Mouse (Mus musculus) frontal cortex, postnatal 25 days (tissue): ENCODE measurements at regions not wholly inside any gene's neighbourhood (a gene's known extent, or its start where the extent isn't known, plus 50 kb on each side); places are given as distances from the start of the nearest gene placed in this dataset.
A peak's percentile ranks its signal among the peaks of the same experiment; 100 is the strongest.

Experiments used
- DNase-seq, 2 experiments: peaks; one replicate each; pipeline ENCODE4 v3.0.0; 2022; ENCODE audit warnings: low spot score in 2 of 2

GRCm38 (mm10) chr3:27815201-27815695 lies 80.9 kb downstream of the Tmem212 start:
- no peak for DNase-seq

- DNase-seq = no peak
These were observed 91.9 kb downstream of the Tmem212 start for GRCm38 (mm10) chr3:27804271-27804670.

DNA sequence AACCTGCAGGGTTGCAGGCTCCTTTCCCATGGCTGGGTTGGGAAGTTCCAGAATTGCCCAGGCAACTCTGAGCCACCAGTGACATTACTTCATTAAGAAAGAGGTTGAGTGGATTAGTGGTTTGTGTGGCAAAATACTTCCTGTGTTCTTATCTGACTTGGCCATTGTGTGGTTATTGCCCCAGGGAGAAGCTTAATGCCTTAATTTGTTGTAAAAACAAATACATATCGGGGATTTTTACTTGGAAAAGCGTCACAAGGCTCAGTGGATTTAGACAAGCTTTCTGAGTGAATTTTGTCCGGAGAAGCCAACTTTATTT lies 80.5 kb upstream of the Fndc3b start:
- DNase-seq = no peak

- no peak for DNase-seq
These were observed 80.0 kb upstream of the Fndc3b start for GRCm38 (mm10) chr3:27790932-27791632.

DNA sequence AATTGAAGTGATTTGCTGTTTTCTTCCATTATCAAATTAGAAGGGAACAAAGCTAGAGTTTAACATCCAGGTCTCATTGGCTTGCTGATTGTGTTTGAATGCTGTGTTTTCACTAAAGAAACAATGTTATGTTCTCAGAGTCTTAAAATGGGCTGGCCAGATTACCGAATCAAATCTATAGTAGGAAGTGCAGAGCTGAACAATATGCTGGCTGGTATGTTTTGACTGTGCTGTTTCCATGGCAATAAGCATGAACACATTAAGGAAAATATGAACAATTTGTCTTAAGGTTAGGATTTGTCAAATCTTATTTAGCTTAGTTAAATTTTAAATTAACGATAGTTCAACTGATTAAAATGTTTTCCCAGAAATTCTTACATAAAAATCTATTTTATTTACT lies 72.8 kb upstream of the Fndc3b start:
- no peak for DNase-seq

- no peak for DNase-seq
These were observed 72.4 kb upstream of the Fndc3b start for GRCm38 (mm10) chr3:27783476-27783875.

DNA sequence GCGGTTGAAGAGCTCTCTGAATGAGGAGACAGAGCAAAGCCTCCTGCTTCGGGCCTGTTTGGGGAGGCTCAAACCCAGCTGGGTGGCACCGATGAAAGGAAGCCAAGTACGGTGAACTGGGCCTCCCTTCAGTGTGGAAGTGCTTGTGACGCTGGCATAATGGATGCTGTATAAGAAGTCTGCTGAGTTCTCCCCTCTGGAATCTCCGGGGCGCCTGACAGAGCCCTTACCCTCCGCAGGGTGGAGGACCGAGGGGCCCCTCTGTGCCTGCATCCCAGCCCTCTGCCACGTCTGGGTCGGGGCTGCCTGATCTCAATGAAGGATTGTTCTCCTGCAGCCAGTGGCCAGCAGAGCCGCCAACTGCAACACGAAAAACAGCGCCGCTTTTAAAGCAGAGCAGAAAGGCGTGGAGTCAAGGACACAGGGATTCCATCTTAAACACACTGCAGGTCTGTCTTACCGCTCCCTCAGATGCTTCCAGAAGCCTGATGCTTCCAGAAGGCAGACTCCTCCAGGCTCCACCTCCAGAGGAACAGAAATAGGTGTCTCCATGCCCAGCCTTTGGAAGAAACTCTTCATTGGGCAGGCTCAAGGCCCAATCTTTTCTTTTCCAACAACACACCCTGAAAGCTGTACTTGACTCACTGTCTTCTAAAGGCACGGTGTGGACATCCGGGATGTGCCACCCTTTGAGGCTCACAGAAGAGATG lies 71.1 kb upstream of the Fndc3b start:
- DNase-seq = peak in 1 of 2 experiments; percentile 11

GRCm38 (mm10) chr3:27779892-27780291 lies 68.8 kb upstream of the Fndc3b start:
- no peak for DNase-seq

- no peak for DNase-seq
These were observed 66.6 kb upstream of the Fndc3b start for GRCm38 (mm10) chr3:27777751-27778150.

DNA sequence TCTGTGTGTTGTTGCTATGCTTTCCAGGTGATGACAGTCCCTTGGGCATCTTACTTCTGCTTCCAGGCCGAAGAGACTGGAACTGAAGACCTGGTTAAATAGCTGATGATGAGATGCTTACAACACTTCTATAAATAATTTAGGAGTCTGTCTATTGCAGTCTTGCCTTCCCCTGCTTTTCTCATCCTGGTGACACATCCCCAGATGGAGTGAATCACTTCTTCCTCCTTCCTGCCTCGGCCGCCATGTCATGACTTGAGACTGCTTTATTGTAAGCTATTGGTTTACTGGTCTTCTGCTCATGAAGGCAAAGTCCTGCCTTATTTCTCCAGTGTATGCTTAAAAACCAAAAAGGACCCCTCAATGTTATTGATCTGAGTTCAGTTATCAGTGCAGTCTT lies 62.1 kb upstream of the Fndc3b start:
- no peak for DNase-seq

- DNase-seq = no peak
These were observed 58.3 kb upstream of the Fndc3b start for GRCm38 (mm10) chr3:27769438-27769837.

DNA sequence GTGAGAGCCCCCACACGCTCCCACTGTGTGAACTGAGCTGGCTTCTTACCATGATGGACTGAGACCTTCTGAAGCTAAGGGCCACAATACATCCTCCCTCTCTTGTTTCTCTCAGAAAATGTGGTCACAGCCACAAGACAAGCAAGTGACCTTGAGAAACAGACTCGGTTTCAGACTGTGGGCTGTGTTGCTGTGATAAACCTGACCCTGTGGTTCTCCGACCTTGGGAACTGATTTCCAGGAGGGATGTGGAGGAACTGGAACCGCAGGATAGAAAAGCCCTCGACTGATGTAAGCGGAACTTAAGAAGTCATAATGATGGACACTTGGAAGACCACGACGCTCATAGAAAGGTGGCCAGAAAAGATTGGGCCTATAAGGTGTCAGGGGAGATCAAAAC lies 56.1 kb upstream of the Fndc3b start:
- no peak for DNase-seq

DNA sequence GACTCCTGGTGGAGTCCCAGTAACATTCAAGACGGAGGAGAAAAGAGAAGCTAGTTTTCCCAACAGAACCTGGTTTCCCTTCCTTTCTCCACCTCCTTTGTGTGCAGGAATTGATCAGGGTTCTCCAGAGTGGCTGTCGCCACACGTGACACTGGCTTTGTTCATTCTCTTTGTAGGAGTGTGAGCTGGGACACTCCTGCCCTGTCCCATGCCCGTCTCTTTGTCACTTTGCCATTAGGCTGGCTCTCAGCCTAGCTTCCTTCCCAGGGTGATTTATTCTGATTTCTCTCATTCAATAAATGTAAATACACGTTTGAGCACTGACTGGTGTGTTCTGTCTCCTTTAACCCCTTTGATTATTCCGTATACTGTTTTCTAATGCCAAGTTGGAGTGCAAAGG lies 55.3 kb upstream of the Fndc3b start:
- DNase-seq = no peak

GRCm38 (mm10) chr3:27765929-27766328 lies 54.8 kb upstream of the Fndc3b start:
- no peak for DNase-seq

DNA sequence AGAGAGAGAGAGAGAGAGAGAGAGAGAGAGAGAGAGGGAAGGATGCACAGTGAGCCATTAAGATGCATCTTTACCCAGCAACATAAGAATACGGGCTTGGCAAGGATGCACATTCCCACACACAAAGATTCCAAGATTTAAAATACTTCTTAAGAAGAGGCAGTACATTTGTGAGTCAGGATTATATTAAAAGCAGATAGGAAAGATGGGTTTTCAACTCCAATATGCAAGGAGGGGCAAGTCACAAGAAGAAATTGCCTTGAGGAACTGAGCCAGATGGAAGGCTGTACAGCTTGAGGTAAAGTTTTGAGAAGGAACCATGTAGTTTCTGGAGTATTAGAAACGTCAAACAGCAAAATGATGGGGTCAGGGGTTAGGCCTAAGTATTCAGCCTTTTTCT lies 53.4 kb upstream of the Fndc3b start:
- DNase-seq = no peak

GRCm38 (mm10) chr3:27761031-27761430 lies 49.9 kb upstream of the Fndc3b start:
- DNase-seq = no peak
